Mouse (Mus musculus) heart, embryonic 13.5 days (tissue): Measurements from ENCODE around the gene Tfap2a. TPM values are rescaled to one million over a fixed set of nuclear protein-coding genes. Genes with fewer than 3 reads are reported as not detected.

Experiments
- ATAC-seq: fragments of 200-750 bp; cut with Nextera tagmentation; 2 replicates; pipeline ENCODE4 v1.8.0; 2017; ENCODE audit warnings: moderate TSS enrichment; ENCODE audit not compliant: insufficient number of reproducible peaks, low FRiP score, low TSS enrichment; ENCODE audit errors: extremely low read depth
- H3K27ac ChIP-seq: fragments of 300-500 bp; sonication (generic); replicated peaks from 2 replicates; pipeline ENCODE4 v1.5.1; 2015; ENCODE audit warnings: moderate library complexity, mild to moderate bottlenecking, inconsistent platforms
- H3K27me3 ChIP-seq: fragments of 300-500 bp; sonication (generic); replicated peaks from 2 replicates; pipeline ENCODE4 v1.6.1; 2015; ENCODE audit warnings: mild to moderate bottlenecking, inconsistent platforms
- H3K36me3 ChIP-seq: fragments of 300-500 bp; sonication (generic); 2 replicates; pipeline ENCODE4 v1.6.1; 2015; ENCODE audit warnings: mild to moderate bottlenecking, inconsistent platforms
- H3K4me1 ChIP-seq: fragments of 300-500 bp; sonication (generic); 2 replicates; pipeline ENCODE4 v1.6.1; 2015; ENCODE audit warnings: inconsistent platforms
- H3K4me2 ChIP-seq: fragments of 300-500 bp; sonication (generic); 2 replicates; pipeline ENCODE4 v1.6.1; 2015; ENCODE audit warnings: inconsistent platforms, mild to moderate bottlenecking, moderate library complexity
- H3K4me3 ChIP-seq: fragments of 300-500 bp; sonication (generic); 2 replicates; pipeline ENCODE4 v1.5.1; 2015; ENCODE audit warnings: moderate library complexity, mild to moderate bottlenecking, inconsistent platforms
- H3K9ac ChIP-seq: fragments of 300-500 bp; sonication (generic); 2 replicates; pipeline ENCODE4 v1.6.1; 2015; ENCODE audit warnings: inconsistent platforms, mild to moderate bottlenecking, moderate library complexity
- H3K9me3 ChIP-seq: fragments of 300-500 bp; sonication (generic); 2 replicates; pipeline ENCODE4 v1.6.1; 2016; ENCODE audit warnings: inconsistent platforms
- WGBS: fragments of 180-500 bp; shearing (Covaris S2); methylation state at CpG from one replicate; pipeline ENCODE4 v1.1.7; 2015; ENCODE audit warnings: mixed read lengths; 5-methylcytosine and 5-hydroxymethylcytosine counted together
- polyA plus RNA-seq: library from polyadenylated mRNA; unstranded; fragments of >200 nt; fragmentation: Nextera tagmentation; extraction: Ambion mirVana; gene quantifications from 2 replicates; pipeline ENCODE4 v1.2.1, GENCODE M21; 2015

The Tfap2a gene
- polyA plus RNA-seq, 1 experiment from 2014 or later = 0.16 TPM

- Histone ChIP-seq H3K4me2 (no peak overlapping the region), H3K36me3 (no peaks in the 10 kb centered on the region), H3K9me3 (no peaks in the 10 kb centered on the region), H3K4me3 (no peak overlapping the region), H3K4me1 (peaks cover 27% of the 10 kb centered on the region), H3K27me3 (peaks cover 85% of the 10 kb centered on the region), H3K9ac (no peak overlapping the region), H3K27ac (no peak overlapping the region)
- no peak for ATAC-seq
- whole genome bisulfite sequencing = 6% methylated on average over 12 of the region's 12 CpGs
These were observed 36.5 kb downstream of the Tfap2a start for GRCm38 (mm10) chr13:40701691-40702090.

DNA sequence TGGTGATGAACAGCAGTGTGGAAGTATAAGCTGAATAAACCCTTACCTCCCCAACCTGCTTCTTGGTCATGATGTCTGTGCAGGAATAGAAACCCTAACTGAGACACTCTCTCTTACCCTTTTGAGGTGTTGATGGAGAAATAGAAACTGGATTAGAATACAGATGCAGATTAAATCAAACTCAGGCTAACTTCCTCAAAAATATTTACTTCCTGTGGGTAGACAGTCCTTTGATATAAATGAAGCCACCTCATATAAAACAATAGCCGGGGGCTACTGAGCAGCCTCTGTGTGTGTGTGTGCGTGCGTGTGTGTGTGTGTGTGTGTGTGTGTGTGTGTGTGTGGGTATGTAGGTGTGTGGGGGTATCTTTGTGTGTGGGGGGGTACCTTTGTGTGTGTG lies 52.4 kb downstream of the Tfap2a start:
- no peaks in the 10 kb centered on the region for H3K36me3 ChIP-seq
- no peaks in the 10 kb centered on the region for H3K9me3 ChIP-seq
- no peak overlapping the region for H3K4me3 ChIP-seq
- 0 out of 2 replicates have a peak, but pooled peaks cover 9% of the 10 kb centered on the region for H3K27me3 ChIP-seq
- H3K4me2 ChIP-seq = no peak overlapping the region
- no peak overlapping the region for H3K9ac ChIP-seq
- WGBS = 79% methylated on average over 3 of the region's 3 CpGs
- no peaks in the 10 kb centered on the region for H3K4me1 ChIP-seq
- ATAC-seq = no peak
- H3K27ac ChIP-seq = no peak overlapping the region

GRCm38 (mm10) chr13:40676730-40677129 lies 61.4 kb downstream of the Tfap2a start:
- Histone ChIP-seq H3K9ac (no peak overlapping the region), H3K4me2 (no peak overlapping the region), H3K27ac (no peak overlapping the region), H3K4me3 (no peak overlapping the region), H3K36me3 (no peaks in the 10 kb centered on the region), H3K4me1 (no peaks in the 10 kb centered on the region), H3K9me3 (no peaks in the 10 kb centered on the region), H3K27me3 (peaks cover 31% of the 10 kb centered on the region)
- ATAC-seq = no peak
- 38% methylated on average over 4 of the region's 4 CpGs for WGBS

Other genes with a start within 250 kb of the Tfap2a start
- 2.5 and 2.7 TPM in 2 replicates for gene Gcnt2, start 121.4 kb upstream of the Tfap2a start, polyA plus RNA-seq